Mouse (Mus musculus): ENCODE data around the gene Vmn1r234.
"Not testable (repeated sequence)": the region's sequence is repeated elsewhere in the genome, so short reads cannot be mapped to it uniquely, and the experiment has no call there.

Vmn1r234 gene

DNA sequence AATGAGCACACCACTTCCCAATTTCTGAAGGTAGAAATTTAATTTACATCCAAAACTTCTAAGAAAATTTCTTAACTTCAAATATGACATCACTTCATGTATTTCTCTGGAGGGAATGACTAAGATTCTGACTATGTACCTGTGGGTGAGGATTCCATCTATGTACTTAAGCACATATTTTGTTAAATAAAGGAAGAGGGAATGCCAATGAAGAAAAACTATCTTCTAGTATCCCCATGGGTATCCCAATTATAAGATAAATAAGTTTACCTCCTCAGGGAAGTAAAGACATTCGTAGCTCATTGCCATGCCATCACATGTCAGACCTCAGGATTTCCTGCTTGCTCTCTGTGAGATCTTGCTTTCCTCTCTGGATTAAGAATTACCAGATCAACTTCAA, at the start of gene Vmn1r234:
TSS of gene Vmn1r234 (plus strand) at position 301 of the 400 bp plus-strand sequence.
- CTCF ChIA-PET: no interaction called here

DNA sequence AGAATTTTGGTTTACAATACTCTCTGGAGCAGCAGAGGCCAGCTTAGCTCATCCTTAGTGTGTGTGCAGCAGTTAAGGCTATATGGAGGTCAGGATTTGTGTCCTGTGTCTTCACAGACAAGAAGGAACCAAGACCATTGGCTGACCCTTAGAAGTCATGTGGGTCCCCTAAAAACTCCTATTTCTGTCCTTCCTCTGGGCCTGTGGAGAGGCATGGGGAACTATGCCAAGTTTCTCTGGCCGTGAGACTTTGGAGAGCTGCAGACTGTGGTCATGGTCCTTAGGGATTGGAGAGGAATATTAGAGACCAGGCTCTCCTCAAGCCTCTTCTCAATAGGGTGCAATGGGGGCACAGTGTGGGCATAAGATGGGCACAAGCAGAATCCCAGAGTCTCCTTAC, 14.8 kb upstream of the Vmn1r234 start:
- CTCF ChIA-PET: not testable (repeated sequence)

GRCm38 (mm10) chr17:21231654-21232053, 5.8 kb downstream of the Vmn1r234 start:
- CTCF ChIA-PET: no interaction called here

- CTCF ChIA-PET: no interaction called here
Measured at GRCm38 (mm10) chr17:21256111-21256510, 30.2 kb downstream of the Vmn1r234 start, which contains the start of gene Vmn1r235. Vmn1r235 (plus strand) TSS chr17:21256411.

GRCm38 (mm10) chr17:21272103-21272502, 46.2 kb downstream of the Vmn1r234 start:
- CTCF ChIA-PET: interaction anchor here (0.7 kb wide), 1 partner anchor 9 kb away, joined by 3 read pairs; no protein-coding TSS in a partner anchor

GRCm38 (mm10) chr17:21282642-21283041, 56.8 kb downstream of the Vmn1r234 start, which contains the start of gene Vmn1r236:
Vmn1r236 (plus strand) TSS chr17:21282942.
- CTCF ChIA-PET: no interaction called here

DNA sequence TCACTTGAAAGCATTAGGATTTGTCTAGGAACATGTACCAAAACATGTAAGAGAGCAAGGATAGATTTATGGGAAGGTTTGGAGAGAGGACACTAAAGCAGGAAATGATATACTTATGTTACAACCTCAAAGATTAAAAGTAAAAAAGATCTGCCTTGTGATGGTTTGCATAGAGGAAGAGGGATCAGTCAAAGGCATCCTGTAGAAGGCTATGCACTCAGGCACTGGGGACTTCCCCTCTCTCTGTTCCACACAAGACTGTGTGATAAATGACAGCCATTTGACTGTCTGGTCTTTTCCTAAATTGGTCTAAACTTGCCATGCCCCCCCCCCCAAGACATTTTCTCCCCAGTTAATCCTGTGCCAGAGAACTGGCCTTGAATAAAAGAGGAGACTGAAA, 58.5 kb downstream of the Vmn1r234 start:
- CTCF ChIA-PET: no interaction called here
